Mouse (Mus musculus): Measurements from ENCODE around the gene Sec22b. TPM values are rescaled to one million over a fixed set of nuclear protein-coding genes. Genes with fewer than 3 reads are reported as not detected.

Sec22b gene
- polyA plus RNA-seq, 1 experiment from 2014 or later: 111 TPM

DNA sequence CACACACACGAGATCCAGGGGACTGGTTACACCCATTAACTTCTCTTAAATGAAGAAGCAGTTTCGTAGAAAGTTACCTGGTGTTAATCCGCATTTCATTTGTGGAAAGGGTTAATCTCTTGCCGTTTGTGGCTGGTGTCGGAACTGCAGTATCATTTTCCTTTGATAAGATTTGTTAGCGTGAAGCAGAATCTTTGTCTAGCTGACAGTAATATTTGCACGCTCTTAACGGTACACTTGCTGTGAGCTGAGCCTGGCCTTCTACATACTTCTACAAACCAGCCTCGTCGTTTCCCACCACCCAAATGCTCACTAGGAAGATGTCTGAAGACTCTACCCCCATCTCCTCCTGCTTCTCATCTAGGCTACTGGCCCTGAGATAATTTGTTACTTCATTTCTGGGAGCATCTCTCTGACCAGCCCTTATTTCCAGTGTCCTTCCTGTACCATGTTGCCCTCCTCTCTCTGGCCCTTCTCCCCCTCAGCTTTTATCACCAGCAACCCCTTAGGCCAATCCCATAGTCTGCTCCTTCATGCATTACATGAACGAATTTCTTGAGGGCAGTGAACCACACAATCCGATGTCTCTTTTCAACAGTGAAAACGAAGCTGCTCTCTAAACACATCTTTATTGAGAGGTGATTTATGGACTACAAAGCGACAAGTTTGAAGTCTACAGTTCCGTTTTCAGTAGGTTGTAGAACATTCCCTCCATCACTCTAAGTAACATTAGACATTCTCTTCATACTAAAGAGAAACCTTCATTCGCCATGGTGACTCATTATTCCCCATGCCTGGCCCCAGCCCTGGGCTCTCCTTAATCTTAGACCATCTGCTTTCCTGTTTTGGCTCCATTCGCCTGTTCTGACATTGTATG, 36.3 kb downstream of the Sec22b start:
- H3K4me1 ChIP-seq: peaks cover 78% of the 10 kb centered on the region
- H3K4me3 ChIP-seq: no peak overlapping the region
- 45% methylated on average over 17 of the region's 17 CpGs for WGBS
- no peaks in the 10 kb centered on the region for H3K36me3 ChIP-seq
- peak; percentile 37 for DNase-seq (ENCODE audit: low spot score)
- H3K27me3 ChIP-seq (ENCODE audit: low read depth, poor library complexity, severe bottlenecking): peaks cover 43% of the 10 kb centered on the region
- H3K27ac ChIP-seq (replicated peaks): peak overlapping the region; percentile 71
- no peaks in the 10 kb centered on the region for H3K9me3 ChIP-seq (replicated peaks)

DNA sequence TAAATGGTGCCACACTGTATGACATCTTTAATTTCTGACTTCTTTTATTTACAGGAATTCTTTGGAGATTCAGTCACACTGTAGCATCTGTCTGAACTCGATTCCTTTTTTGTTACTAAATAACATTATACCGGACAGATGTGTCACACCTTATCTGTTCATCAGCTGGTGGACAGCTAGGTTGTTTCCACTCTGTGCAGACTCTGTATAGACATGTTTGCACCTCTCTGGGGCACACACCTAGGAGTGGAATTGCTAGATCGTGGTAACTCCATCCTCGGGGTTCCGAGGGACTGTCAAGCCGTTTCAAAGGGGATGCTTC, 36.9 kb downstream of the Sec22b start:
- no peak for DNase-seq (ENCODE audit: low spot score)
- Histone ChIP-seq H3K4me3 (no peak overlapping the region), H3K9me3 (replicated peaks) (no peaks in the 10 kb centered on the region), H3K27ac (replicated peaks) (peak overlapping the region; percentile 71), H3K4me1 (peaks cover 78% of the 10 kb centered on the region), H3K36me3 (no peaks in the 10 kb centered on the region), H3K27me3 (ENCODE audit: low read depth, poor library complexity, severe bottlenecking) (peaks cover 38% of the 10 kb centered on the region)
- 66% methylated on average over 6 of the region's 6 CpGs for WGBS

DNA sequence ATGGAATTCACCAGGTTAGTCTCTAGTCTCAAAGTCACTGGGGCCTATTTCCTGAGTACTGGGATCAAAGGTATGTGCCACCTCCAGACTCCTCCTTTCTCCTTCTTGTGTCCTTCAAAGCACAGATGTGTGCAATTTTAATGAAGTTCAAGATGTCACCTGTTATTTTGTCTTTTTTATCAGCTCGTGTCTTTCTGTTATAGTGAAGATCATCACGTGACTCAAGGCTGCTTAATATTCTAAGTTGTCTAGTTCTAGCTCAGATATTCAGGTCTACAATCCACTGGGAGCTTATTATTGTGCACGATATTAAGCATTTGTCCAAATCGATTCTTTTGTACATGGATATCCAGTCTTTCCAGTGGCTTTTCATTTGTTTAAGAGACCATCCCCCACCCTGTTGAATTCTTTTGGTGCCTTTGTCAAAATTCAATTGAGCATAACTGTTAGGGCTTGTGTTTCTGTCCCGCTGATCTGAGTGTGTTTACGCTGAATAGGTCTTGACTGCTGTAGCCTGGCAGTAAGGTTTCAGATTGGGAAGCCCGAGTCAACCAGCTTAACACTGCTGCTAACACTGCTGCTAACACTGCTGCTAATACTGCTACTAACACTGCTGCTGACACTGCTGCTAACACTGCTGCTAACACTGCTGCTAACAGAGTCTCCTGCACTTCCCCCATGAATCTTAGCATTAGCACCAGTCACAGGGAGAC, 38.0 kb downstream of the Sec22b start:
- Histone ChIP-seq H3K4me1 (peaks cover 71% of the 10 kb centered on the region), H3K27ac (replicated peaks) (peak overlapping the region; percentile 91), H3K27me3 (ENCODE audit: low read depth, poor library complexity, severe bottlenecking) (peaks cover 39% of the 10 kb centered on the region), H3K9me3 (replicated peaks) (no peaks in the 10 kb centered on the region), H3K4me3 (peak overlapping the region; percentile 34), H3K36me3 (no peaks in the 10 kb centered on the region)
- peak; percentile 52 for DNase-seq (ENCODE audit: low spot score)
- 11% methylated on average over 7 of the region's 7 CpGs for WGBS

GRCm38 (mm10) chr3:97939626-97940510, 38.9 kb downstream of the Sec22b start:
- H3K4me3 ChIP-seq: peak overlapping the region; percentile 34
- peak; percentile 62 for DNase-seq (ENCODE audit: low spot score)
- WGBS: 2% methylated on average over 10 of the region's 10 CpGs
- peaks cover 75% of the 10 kb centered on the region for H3K4me1 ChIP-seq
- peak overlapping the region; percentile 91 for H3K27ac ChIP-seq (replicated peaks)
- H3K9me3 ChIP-seq (replicated peaks): no peaks in the 10 kb centered on the region
- no peaks in the 10 kb centered on the region for H3K36me3 ChIP-seq
- peaks cover 37% of the 10 kb centered on the region for H3K27me3 ChIP-seq (ENCODE audit: low read depth, poor library complexity, severe bottlenecking)

DNA sequence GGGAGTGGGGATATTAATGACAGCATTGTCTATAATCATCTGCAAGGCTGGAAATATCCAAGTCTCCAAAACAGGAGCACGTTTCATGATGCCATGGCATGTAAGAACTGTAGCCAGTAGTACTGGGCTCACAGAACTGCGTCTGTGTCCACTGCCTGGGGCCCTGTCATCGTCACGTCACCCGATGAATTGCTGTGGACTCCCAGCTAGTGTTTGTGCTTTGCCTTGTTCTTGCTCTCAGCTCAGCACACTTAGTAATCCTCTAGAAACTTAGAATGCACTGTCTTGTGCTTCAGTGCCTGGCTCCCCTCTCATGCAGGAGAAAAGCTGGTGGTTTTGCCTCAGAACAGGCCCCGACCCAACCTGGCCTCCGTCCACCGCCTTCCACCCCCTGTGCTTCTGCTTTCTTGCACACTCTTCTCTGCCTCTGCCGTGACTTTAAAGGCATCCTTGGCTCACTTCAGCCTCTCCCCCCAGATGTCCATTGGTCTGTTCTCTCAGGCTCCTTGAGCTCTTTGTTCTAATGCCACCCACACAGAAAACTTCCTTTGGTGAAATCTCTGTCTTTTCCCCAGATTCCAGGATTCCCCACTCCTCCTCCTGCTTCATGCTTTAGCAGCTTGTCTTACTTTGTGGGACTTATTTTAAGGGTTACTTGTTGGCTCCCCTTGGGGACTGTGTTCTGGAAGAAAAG, 39.7 kb downstream of the Sec22b start:
- Histone ChIP-seq H3K4me3 (0 out of 2 replicates have a peak overlapping the region, but pooled peaks have one; percentile 34), H3K36me3 (no peaks in the 10 kb centered on the region), H3K4me1 (peaks cover 75% of the 10 kb centered on the region), H3K27ac (replicated peaks) (peak overlapping the region; percentile 91), H3K9me3 (replicated peaks) (no peaks in the 10 kb centered on the region), H3K27me3 (ENCODE audit: low read depth, poor library complexity, severe bottlenecking) (peaks cover 29% of the 10 kb centered on the region)
- 13% methylated on average over 9 of the region's 9 CpGs for WGBS
- peak; percentile 46 for DNase-seq (ENCODE audit: low spot score)

- WGBS: 25% methylated on average over 11 of the region's 11 CpGs
- H3K27me3 ChIP-seq (ENCODE audit: low read depth, poor library complexity, severe bottlenecking): peaks cover 21% of the 10 kb centered on the region
- H3K9me3 ChIP-seq (replicated peaks): no peaks in the 10 kb centered on the region
- no peak for DNase-seq (ENCODE audit: low spot score)
- H3K27ac ChIP-seq (replicated peaks): peak overlapping the region; percentile 91
- H3K4me1 ChIP-seq: peaks cover 74% of the 10 kb centered on the region
- no peaks in the 10 kb centered on the region for H3K36me3 ChIP-seq
- H3K4me3 ChIP-seq: peak overlapping the region; percentile 43
These were observed 40.7 kb downstream of the Sec22b start for GRCm38 (mm10) chr3:97941440-97942259.

GRCm38 (mm10) chr3:97942260-97942950, 41.4 kb downstream of the Sec22b start:
- Histone ChIP-seq H3K27me3 (ENCODE audit: low read depth, poor library complexity, severe bottlenecking) (peaks cover 24% of the 10 kb centered on the region), H3K27ac (replicated peaks) (peak overlapping the region; percentile 91), H3K9me3 (replicated peaks) (no peaks in the 10 kb centered on the region), H3K4me3 (peak overlapping the region; percentile 43), H3K4me1 (peaks cover 71% of the 10 kb centered on the region), H3K36me3 (no peaks in the 10 kb centered on the region)
- 2% methylated on average over 16 of the region's 16 CpGs for WGBS
- DNase-seq (ENCODE audit: low spot score): peak; percentile 76

GRCm38 (mm10) chr3:97944462-97944861, 43.5 kb downstream of the Sec22b start:
- WGBS: 89% methylated on average over 5 of the region's 5 CpGs
- no peak overlapping the region for H3K27ac ChIP-seq (replicated peaks)
- no peaks in the 10 kb centered on the region for H3K36me3 ChIP-seq
- H3K27me3 ChIP-seq (ENCODE audit: low read depth, poor library complexity, severe bottlenecking): peaks cover 27% of the 10 kb centered on the region
- no peak for DNase-seq (ENCODE audit: low spot score)
- H3K4me3 ChIP-seq: no peak overlapping the region
- H3K4me1 ChIP-seq: peaks cover 50% of the 10 kb centered on the region
- no peaks in the 10 kb centered on the region for H3K9me3 ChIP-seq (replicated peaks)

GRCm38 (mm10) chr3:97946439-97946838, 45.4 kb downstream of the Sec22b start:
- 39% methylated on average over 4 of the region's 4 CpGs for WGBS
- peaks cover 24% of the 10 kb centered on the region for H3K27me3 ChIP-seq (ENCODE audit: low read depth, poor library complexity, severe bottlenecking)
- peak overlapping the region; percentile 33 for H3K27ac ChIP-seq (replicated peaks)
- peaks cover 33% of the 10 kb centered on the region for H3K4me1 ChIP-seq
- no peaks in the 10 kb centered on the region for H3K9me3 ChIP-seq (replicated peaks)
- no peaks in the 10 kb centered on the region for H3K36me3 ChIP-seq
- no peak overlapping the region for H3K4me3 ChIP-seq
- DNase-seq (ENCODE audit: low spot score): peak; percentile 36

- Histone ChIP-seq H3K27ac (replicated peaks) (no peak overlapping the region), H3K27me3 (ENCODE audit: low read depth, poor library complexity, severe bottlenecking) (peaks cover 14% of the 10 kb centered on the region), H3K36me3 (no peaks in the 10 kb centered on the region), H3K9me3 (replicated peaks) (no peaks in the 10 kb centered on the region), H3K4me3 (no peak overlapping the region), H3K4me1 (peaks cover 18% of the 10 kb centered on the region)
- DNase-seq (ENCODE audit: low spot score): no peak
- 93% methylated on average over 2 of the region's 2 CpGs for WGBS
These were observed 47.5 kb downstream of the Sec22b start for GRCm38 (mm10) chr3:97948518-97948917.

- H3K4me1 ChIP-seq: peaks cover 13% of the 10 kb centered on the region
- H3K36me3 ChIP-seq: no peaks in the 10 kb centered on the region
- DNase-seq (ENCODE audit: low spot score): no peak
- H3K27ac ChIP-seq (replicated peaks): no peak overlapping the region
- WGBS: 71% methylated on average over 5 of the region's 5 CpGs
- H3K27me3 ChIP-seq (ENCODE audit: low read depth, poor library complexity, severe bottlenecking): peaks cover 6% of the 10 kb centered on the region; the same call in 1 of the 2 replicates
- H3K9me3 ChIP-seq (replicated peaks): peaks cover 12% of the 10 kb centered on the region; the same call in 1 of the 2 replicates
- no peak overlapping the region for H3K4me3 ChIP-seq
These were observed 49.0 kb downstream of the Sec22b start for GRCm38 (mm10) chr3:97949946-97950345.
